Mouse (Mus musculus) lung, postnatal 36 days (tissue): Measurements from ENCODE around the gene Spopl.
"Not testable (repeated sequence)": the region's sequence is repeated elsewhere in the genome, so short reads cannot be mapped to it uniquely, and the experiment has no call there.

Source experiments
- DNase-seq: peaks from one replicate; pipeline ENCODE4 v3.0.0; 2022; ENCODE audit warnings: mixed read lengths

Spopl gene

DNA sequence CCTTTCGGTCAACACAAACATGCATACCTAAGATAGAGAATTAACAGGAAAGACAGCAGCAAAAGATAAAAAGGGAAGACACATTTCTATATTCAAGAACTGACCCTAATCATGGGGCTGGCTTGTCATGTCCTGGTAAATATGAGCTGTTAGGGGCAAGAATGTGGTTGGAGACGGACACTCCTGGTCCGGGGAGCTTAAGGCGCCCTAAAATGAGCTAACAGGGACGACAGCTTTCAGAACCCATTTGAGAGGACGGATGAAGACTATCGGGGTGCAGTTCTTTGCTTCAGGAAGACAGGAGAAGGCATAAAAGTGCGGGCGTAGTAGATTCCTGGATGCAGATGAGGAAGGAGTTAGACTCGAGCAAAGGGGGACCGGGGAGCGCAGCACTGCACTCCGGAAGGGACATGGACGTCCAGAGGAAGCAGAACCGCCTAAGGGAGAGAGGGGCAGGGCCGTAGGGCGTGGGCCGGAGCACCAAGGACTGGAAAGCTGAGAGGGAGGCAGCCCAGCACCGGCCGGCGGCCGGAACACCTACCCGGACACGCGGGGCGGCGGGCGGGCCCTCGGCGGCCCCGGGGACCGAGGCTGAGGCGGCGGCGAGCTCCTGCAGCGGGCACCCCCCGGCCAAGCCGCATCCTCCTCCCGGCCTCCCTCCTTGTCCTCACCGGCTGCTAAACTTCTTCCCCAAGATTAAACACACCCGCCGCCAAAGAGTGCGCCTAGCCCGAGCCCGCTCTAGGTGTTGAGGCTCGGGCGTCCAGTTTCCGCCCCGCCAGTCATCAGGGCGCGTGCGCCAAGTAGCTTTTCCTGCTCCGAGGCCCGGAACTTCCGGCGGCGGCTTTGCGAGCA lies at the start of gene Spopl:
TSS of gene Spopl (minus strand) at position 805 of the 855 bp plus-strand sequence.
- peak; percentile 92 for DNase-seq

DNA sequence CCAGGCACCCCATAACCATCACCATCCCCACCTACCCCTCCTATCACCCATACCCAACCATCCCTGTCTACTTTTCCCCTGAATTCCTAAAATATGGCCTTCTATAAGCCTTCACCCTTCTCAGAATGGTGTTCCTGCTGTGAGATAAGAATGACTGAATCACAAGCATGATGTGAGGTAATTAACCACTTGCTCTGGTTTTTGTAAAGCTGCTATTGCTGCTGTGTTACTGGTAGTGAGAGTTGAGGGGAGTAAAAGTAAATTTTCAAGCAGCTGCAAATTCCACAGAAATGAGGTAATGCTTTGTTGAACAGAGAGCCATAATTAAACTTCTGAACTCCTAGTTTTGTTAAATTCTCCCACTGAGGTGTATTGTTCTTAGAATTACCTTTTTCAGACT lies 48.2 kb upstream of the Spopl start:
- no peak for DNase-seq

DNA sequence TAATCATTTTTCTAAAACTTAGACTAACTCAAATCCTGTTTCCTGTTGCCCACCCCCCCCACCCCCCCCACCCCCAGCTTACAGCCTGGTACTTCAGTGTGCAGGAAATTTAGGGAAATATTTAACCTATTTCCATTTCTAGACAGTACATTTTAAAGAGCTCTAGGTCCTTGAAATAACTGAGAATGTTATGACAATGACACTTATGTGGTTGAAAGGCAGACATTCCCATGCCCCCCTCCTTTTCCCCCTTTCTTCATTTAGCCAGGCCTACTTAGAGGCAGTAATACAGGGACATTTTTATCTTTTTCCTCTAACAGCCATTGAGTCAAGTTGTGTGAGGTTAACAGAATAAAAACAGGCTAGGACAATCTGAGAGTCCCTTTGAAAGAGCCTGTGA lies 46.1 kb upstream of the Spopl start:
- peak; percentile 1 for DNase-seq

DNA sequence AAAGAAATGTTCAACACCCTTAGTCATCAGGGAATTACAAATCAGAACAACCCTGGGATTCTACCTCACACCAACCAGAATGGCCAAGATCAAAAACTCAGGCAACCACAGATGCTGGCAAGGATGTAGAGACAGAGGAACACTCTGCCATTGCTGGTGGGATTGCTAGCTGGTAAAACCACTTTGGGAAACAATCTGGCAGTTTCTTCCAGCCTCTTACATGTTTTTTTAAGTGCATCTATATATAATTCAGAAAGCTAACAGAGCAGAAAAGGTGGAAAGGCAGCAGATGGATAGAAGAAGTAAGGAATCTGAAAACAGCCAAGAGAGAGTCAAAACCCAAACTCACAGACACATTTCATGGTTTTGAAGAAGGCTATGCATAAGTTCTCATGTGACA lies 33.5 kb upstream of the Spopl start:
- DNase-seq = no peak

DNA sequence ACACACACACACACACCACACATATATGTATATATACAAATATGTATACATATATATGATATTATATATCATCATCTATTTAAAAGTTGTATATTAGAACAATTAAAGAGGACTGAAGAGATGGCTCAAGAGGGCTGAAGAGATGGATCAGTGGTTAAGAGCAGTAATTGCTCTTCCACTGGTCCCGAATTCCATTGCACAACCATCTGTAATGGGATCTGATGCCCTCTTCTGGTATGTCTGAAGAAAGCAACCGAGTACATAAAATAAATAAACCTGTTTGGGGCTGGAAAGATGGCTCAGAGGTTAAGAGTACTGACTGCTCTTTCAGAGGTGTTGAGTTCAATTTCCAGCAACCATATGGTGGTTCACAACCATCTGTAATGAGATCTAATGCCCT lies 16.9 kb upstream of the Spopl start:
- DNase-seq = no peak

DNA sequence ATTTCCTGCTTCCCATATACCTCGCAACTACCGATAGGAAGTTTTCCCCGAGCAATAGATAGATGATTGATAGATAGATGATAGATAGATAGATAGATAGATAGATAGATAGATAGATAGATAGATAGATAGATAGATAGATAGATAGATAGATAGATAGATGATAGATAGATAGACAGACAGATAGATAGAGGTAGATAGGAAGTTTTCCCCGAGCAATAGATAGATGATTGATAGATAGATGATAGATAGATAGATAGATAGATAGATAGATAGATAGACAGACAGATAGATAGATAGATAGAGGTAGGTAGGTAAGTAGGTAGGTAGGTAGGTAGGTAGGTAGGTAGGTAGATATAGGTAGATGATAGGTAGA lies 239 bp upstream of the Spopl start:
- DNase-seq = not testable (repeated sequence)

DNA sequence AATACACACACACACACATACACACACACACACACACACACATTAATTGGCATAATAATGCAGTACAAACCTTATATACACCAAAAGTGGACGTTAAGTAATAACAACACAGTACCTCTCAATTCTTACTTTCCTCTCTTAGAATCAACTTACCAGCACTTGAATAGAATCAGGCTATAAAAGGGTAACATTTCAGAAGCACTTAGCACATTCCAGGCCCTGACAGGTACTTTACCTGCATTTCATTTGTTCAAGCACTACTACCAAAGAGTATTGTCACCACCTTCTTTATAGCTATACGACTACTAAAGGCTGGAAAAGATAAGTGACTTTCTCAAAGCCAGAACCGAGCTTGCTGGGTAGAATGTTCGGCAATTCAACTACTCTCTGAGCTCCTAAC lies 1.3 kb downstream of the Spopl start:
- peak; percentile 32 for DNase-seq

DNA sequence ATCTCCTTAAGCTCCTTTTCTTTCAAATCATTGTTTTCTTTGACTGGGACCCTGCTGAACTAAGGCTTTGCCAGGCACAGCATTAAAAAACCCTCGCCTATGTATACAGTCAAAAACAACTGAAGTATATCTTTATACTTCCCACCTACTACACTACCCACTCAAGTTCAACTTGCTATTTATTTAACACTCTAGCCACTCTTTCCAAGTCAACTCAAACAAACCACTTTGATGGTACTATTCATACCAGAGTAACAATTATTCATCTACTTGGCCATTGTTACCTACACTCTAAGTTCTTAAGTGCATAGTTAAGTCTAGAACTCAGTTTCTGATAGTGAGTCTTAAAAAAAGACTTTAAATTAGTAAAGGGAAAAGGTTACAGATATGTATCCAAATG lies 3.1 kb downstream of the Spopl start:
- DNase-seq = no peak

DNA sequence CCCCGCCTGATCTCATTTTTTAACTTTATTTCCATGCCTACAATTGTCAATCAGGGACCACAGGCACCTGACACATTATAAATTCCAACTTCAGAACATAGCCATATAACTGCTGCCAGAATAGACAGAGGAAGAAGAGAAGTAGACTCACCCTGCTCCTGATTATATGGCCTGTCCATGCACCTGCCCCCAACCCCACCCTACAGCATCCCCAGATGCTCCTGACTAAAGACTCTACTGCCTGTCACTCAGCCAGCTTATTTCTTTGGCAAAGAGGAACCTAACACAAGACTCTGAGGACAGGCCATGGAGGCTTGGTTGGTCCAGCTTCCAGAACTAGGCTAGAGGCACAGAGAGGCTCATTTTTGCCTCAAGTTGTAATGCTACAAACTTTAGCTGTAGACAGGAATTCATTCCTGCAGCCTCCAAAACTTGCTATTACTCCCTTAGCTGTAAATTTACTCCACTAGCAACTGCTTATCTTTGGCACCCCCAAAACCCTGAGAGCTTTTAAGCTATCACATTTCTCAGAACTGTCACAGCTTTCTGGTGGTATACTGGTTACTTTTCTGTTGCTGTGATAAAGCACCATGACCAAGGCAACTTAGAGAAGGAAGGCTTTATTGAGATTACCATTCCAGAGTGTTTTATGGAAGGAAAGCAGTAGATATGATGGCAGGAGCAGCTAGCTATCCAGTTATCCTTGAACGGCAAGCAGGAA lies 6.7 kb downstream of the Spopl start:
- DNase-seq = no peak

DNA sequence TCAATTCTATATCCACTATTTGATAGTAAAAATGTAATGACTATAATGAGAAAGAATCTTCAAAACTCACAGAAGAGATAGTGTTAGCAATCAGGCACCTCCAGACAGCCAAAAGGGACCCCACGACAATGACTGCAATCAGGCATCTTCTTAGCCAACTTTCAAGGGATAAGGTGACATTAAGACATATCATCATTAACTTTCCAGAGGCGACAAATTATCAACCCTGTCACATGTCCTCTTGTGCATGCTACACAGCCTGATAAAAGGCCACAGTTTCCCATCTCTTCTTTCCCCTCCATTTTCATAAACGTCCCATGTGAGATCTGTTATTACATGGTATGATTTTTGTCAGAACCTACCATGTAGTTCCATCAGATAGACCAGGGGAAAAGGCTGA lies 9.0 kb downstream of the Spopl start:
- DNase-seq = no peak

DNA sequence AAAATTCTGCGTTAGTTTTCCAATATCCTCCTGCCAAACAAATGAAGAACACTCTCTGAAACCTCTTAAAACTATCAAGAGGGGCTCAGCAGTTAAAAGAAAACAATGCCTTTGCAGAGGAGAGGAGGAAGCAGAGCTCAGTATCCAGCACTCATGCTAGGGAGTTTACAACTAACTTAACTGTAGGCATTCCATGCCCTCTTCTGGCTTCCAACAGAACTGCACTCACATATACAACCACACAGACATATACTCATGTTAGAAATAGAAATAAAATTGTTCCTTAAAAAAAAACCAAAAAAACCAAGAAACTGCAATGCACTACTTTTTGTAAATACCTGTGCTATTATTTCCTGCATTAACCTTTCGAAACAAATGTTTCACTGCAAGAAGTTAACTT lies 12.7 kb downstream of the Spopl start:
- peak; percentile 13 for DNase-seq

DNA sequence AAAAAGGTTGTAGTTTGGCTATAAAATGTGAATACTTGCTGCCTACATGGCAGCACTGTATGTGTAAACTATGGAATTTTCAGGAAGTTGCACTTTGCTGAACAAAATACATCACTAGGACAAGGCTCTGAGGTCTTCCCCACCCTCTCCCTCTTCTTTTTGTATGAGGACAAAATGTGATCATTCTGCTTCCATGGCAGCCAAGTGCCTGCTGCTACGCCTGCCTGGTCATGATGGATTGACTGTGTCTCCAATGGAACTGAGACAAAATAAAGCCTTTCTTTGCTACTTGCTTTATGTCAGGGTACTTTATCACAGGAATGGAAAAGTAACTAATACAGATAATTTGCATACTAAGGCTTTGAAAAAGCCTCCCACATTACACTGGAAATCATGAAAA lies 20.7 kb downstream of the Spopl start:
- no peak for DNase-seq

DNA sequence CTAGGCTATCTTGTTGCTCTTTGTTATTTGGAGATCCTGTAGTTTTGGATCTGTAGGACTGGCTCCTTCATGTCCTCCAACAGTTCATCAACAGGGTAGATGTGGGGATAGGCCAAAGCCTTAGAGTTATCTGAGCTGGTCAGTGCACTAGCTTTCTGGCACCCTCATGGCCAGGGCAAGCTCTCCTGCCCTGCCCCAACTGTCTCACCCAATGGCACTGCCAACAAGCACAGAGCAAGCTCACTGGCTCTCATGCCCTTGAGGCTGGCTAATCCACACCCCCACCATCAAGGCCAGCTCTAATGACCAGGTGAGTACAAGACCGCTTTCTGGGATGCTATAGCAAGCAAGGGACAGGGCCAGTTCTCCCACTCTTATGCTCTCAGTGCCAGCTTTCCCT lies 24.7 kb downstream of the Spopl start:
- no peak for DNase-seq

DNA sequence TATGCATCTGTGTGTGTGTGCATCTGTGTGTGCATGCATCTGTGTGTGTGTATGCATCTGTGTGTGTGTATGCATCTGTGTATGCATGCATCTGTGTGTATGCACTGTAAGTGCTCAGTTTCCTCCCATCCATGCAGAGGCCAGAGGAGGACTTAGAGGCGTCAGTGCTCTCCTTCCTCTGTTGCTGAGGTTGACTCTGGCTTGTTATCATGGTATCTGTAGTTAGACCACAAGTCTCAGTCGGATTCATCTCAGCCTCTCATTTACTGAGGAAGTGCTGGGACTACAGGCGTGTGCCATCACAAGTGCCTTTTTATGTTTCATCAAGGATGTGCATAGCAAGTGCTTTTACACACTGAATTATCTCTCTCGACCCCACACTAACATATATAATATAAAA lies 31.9 kb downstream of the Spopl start:
- DNase-seq = no peak

DNA sequence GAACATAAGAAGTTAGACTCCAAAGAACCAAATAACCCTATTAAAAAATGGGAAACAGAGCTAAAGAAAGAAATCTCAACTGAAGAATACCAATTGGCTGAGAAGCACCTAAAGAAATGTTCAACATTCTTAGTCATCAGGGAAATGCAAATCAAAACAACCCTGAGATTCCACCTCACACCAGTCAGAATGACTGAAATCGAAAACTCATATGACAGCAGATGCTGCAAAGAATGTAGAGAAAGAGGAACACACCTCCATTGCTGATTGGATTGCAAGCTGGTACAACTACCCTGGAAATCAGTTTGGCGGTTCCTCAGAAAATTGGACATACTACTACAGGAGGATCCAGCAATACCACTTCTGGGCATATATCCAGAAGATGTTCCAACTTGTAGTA lies 44.2 kb downstream of the Spopl start:
- not testable (repeated sequence) for DNase-seq

DNA sequence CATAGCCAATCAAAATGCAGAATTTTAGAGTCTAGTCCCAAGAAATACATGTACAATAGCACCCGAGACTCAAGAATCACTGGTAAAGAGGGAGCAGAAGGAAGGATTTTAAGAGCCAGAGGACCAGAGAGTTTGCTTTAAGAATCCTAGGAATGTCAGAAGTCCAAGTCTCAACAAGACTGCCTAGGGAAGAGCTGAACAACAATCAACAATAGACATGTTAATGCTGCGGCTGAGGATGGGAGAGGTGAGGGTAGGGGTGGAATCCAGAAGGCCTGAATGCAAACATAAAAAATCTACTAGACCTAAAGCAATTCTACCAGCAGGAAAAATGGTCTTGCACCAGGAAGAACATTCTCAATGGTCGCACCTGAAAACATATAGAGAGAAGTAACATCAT lies 66.8 kb downstream of the Spopl start:
- no peak for DNase-seq

DNA sequence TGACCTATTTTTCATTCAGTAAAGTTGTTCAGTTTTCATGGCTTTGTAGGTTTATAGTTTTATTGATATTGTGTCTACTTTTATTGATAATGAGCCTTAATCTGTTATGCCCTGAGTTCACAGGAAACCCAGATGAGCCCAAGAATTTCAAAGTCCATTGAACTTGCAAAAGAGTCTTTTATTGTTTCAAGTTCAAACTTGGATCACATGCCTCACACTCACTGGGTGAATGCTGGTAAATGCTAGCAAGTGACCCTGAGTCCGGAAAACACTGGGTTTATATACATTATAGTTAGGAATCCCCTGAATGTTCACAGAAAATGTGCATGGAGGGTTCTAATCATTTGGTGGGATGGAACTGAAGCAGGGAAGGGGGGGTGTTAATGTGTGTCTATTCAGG lies 90.2 kb downstream of the Spopl start:
- no peak for DNase-seq

DNA sequence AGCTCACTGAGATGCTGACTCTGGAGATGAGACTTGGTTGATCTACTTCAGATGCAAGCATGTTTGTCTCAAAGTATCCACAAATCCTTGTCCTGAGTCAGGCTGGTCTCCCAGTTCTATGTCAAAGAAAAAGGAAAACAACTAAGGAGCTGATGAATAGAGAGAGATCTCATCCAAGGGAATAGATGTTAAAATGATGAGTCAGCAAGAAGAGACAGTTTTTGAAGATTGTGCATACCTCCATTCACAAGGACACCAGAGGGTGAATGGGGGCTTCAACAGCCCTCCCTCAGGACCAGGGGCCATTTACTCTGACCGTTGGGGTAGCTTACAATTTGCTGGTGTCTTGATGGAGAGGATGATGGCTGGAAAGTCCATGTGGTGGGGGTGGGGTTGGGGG lies 104.4 kb downstream of the Spopl start:
- no peak for DNase-seq

DNA sequence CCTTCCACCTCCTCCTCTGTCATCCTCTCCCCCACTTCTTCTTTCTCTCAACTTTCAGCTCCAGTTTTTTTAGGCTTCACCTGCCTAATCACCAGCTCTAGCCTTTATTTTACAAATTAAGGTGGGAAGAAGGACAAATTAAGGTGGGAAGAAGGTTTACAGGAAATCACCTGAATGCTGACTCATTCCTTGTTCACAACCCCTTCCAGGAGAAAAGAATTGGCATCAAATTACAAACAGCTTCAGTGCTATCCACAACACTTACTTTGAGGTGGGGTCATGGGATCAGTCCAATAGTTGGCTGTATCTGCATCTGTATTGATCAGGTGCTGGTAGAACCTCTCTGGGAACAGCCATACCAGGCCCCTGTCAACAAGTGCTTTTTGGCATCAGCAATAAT lies 114.5 kb downstream of the Spopl start:
- DNase-seq = no peak
